Mouse (Mus musculus) lung, postnatal 4 days (tissue): ENCODE measurements around the gene Zc3h14.

Experiments
- DNase-seq, 2 experiments: peaks; one replicate each; pipeline ENCODE4 v3.0.0; 2021

Zc3h14 gene

GRCm38 (mm10) chr12:98741011-98741501 is 5.7 kb upstream of the Zc3h14 start:
- peak in 1 of 2 experiments; percentile 6 for DNase-seq

GRCm38 (mm10) chr12:98745626-98746025 is 1.1 kb upstream of the Zc3h14 start:
- no peak for DNase-seq

GRCm38 (mm10) chr12:98746131-98746530 is 633 bp upstream of the Zc3h14 start:
- peak; percentile 73 to 77 for DNase-seq

GRCm38 (mm10) chr12:98747380-98747753 is 603 bp downstream of the Zc3h14 start:
- peak in 1 of 2 experiments; percentile 12 for DNase-seq

- no peak for DNase-seq
Measured at GRCm38 (mm10) chr12:98757636-98758035, 10.9 kb downstream of the Zc3h14 start.

- no peak for DNase-seq
Measured at GRCm38 (mm10) chr12:98759700-98760099, 12.9 kb downstream of the Zc3h14 start.

GRCm38 (mm10) chr12:98766241-98766640 is 19.5 kb downstream of the Zc3h14 start:
- DNase-seq, result no peak

GRCm38 (mm10) chr12:98777509-98777908 is 30.7 kb downstream of the Zc3h14 start:
- no peak for DNase-seq

- DNase-seq, result peak in 1 of 2 experiments; percentile 24
Measured at GRCm38 (mm10) chr12:98779148-98779547, 32.4 kb downstream of the Zc3h14 start.

GRCm38 (mm10) chr12:98784251-98784650 is 37.5 kb downstream of the Zc3h14 start:
- no peak for DNase-seq

- DNase-seq, result no peak
Measured at GRCm38 (mm10) chr12:98795731-98796318, 49.1 kb downstream of the Zc3h14 start.

GRCm38 (mm10) chr12:98800334-98800733 is 53.6 kb downstream of the Zc3h14 start:
- DNase-seq, result no peak

- no peak for DNase-seq
Measured at GRCm38 (mm10) chr12:98802245-98802644, 55.5 kb downstream of the Zc3h14 start.

- no peak for DNase-seq
Measured at GRCm38 (mm10) chr12:98804078-98804748, 57.4 kb downstream of the Zc3h14 start.

- no peak for DNase-seq
Measured at GRCm38 (mm10) chr12:98820781-98821180, 74.0 kb downstream of the Zc3h14 start.

GRCm38 (mm10) chr12:98831122-98831521 is 84.4 kb downstream of the Zc3h14 start:
- no peak for DNase-seq

- no peak for DNase-seq
Measured at GRCm38 (mm10) chr12:98832929-98833598, 86.3 kb downstream of the Zc3h14 start.

GRCm38 (mm10) chr12:98833901-98834300 is 87.1 kb downstream of the Zc3h14 start:
- no peak for DNase-seq

GRCm38 (mm10) chr12:98834879-98835278 is 88.1 kb downstream of the Zc3h14 start:
- no peak for DNase-seq

- no peak for DNase-seq
Measured at GRCm38 (mm10) chr12:98835466-98835865, 88.7 kb downstream of the Zc3h14 start.
